Mouse (Mus musculus): ENCODE data around the gene Fam122c. TPM values are rescaled to one million over a fixed set of nuclear protein-coding genes. Genes with fewer than 3 reads are reported as not detected.

Fam122c gene
- total RNA-seq (2014; rRNA removed) = not detected in 2 replicates
- polyA plus RNA-seq (2012; rRNA removed) = not detected in 2 replicates

- Histone ChIP-seq H3K27ac (replicated peaks; ENCODE audit: insufficient read depth, low read depth, low read length) (no peak within 1 kb of the TSS), H3K79me2 (ENCODE audit: control insufficient read depth, insufficient read depth, low read length) (no peaks in the 10 kb centered on the region), H3K4me1 (ENCODE audit: control insufficient read depth, insufficient read depth, low read length) (no peaks in the 10 kb centered on the region), H3K27me3 (ENCODE audit: control insufficient read depth, insufficient read depth, low read length) (no peaks in the 10 kb centered on the region), H3K4me3 (ENCODE audit: insufficient read depth, low read depth, low read length) (no peak within 1 kb of the TSS), H3K9ac (ENCODE audit: low read depth, low read length) (no peak within 1 kb of the TSS), H3K36me3 (ENCODE audit: control insufficient read depth, insufficient read depth, low read length) (no peaks in the 10 kb centered on the region)
- DNase-seq (ENCODE audit: extremely low read depth, low read depth, low spot score) = no peak
- WGBS = 79% methylated on average over 1 of the region's 1 CpGs
- no peak for TF ChIP-seq POLR2A (IDR thresholded peaks at IDR 0.05; ENCODE audit: extremely low read depth, insufficient read depth, low read length)
- TF ChIP-seq CTCF (IDR thresholded peaks at IDR 0.05; ENCODE audit: low read depth, low read length) = no peak
These were observed at the start of gene Fam122c for GRCm38 (mm10) chrX:53273124-53273523. Fam122c (plus strand) TSS chrX:53273424.

DNA sequence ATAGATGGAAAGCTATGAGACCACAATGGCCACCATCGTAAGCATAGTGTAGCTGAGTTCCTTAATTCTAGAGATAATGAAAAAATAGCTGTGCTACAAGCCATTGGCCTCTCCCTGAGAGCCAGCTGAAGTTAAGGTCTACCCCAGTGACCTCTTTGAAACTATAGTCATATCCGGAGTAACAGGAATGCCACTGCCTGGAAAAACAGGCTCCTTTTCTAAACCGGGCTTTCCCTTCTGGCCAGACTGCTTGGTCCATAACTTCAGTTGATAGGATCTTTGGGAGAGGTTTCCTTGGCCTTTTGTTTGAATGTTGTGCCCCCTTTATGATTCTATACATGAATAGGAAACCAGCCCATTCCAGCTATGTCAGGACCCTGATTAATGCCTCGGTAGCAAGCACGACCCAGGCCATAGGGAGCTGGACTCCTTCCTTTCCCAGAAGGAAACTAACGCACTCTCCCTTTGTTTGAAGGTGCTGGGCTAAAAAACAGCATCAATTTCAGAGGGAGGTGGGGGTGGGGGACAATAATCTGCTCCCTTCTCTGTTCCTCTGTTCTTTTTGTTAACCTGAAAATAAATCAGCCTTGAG, 48.8 kb upstream of the Fam122c start:
- DNase-seq (ENCODE audit: extremely low read depth, low read depth, low spot score) = no peak
- no peaks in the 10 kb centered on the region for H3K27me3 ChIP-seq (ENCODE audit: control insufficient read depth, insufficient read depth, low read length)
- H3K79me2 ChIP-seq (ENCODE audit: control insufficient read depth, insufficient read depth, low read length) = no peaks in the 10 kb centered on the region
- no peaks in the 10 kb centered on the region for H3K36me3 ChIP-seq (ENCODE audit: control insufficient read depth, insufficient read depth, low read length)
- H3K4me3 ChIP-seq (ENCODE audit: insufficient read depth, low read depth, low read length) = no peak overlapping the region
- no peak overlapping the region for H3K9ac ChIP-seq (ENCODE audit: low read depth, low read length)
- 73% methylated on average over 6 of the region's 6 CpGs for WGBS
- no peak overlapping the region for H3K27ac ChIP-seq (replicated peaks; ENCODE audit: insufficient read depth, low read depth, low read length)
- no peaks in the 10 kb centered on the region for H3K4me1 ChIP-seq (ENCODE audit: control insufficient read depth, insufficient read depth, low read length)
- TF ChIP-seq POLR2A (IDR thresholded peaks at IDR 0.05; ENCODE audit: extremely low read depth, insufficient read depth, low read length) (no peak), CTCF (IDR thresholded peaks at IDR 0.05; ENCODE audit: low read depth, low read length) (no peak)

- 35% methylated on average over 13 of the region's 13 CpGs for WGBS
- no peaks in the 10 kb centered on the region for H3K36me3 ChIP-seq (ENCODE audit: control insufficient read depth, insufficient read depth, low read length)
- DNase-seq (ENCODE audit: extremely low read depth, low read depth, low spot score) = no peak
- no peak overlapping the region; the same call in 1 of the 2 replicates for H3K9ac ChIP-seq (ENCODE audit: low read depth, low read length)
- no peaks in the 10 kb centered on the region for H3K27me3 ChIP-seq (ENCODE audit: control insufficient read depth, insufficient read depth, low read length)
- TF ChIP-seq CTCF (IDR thresholded peaks at IDR 0.05; ENCODE audit: low read depth, low read length) = no peak
- TF ChIP-seq POLR2A (IDR thresholded peaks at IDR 0.05; ENCODE audit: extremely low read depth, insufficient read depth, low read length) = no peak
- no peaks in the 10 kb centered on the region for H3K79me2 ChIP-seq (ENCODE audit: control insufficient read depth, insufficient read depth, low read length)
- H3K27ac ChIP-seq (replicated peaks; ENCODE audit: insufficient read depth, low read depth, low read length) = no peak overlapping the region
- no peak overlapping the region for H3K4me3 ChIP-seq (ENCODE audit: insufficient read depth, low read depth, low read length)
- H3K4me1 ChIP-seq (ENCODE audit: control insufficient read depth, insufficient read depth, low read length) = no peaks in the 10 kb centered on the region
These were observed 41.3 kb upstream of the Fam122c start for GRCm38 (mm10) chrX:53231965-53232364.

DNA sequence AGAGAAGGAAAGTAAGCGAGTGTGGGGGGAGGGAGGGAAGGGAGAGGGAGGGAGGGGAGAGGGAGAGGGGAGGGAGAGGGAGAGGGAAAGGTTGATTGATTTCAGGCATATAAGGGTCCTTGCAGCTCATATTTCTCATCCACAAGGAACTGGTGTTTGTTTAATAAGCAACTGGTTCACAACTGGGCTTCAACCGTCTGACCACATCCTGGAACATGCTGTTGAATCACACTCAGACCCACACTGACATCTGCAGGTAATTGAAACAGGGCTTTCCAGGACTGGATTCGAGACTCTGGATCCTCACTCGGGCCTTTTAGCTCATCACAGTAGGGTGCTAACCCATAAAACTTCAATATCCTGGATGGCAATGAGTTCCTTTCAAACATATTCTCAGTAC, 39.5 kb upstream of the Fam122c start:
- no peaks in the 10 kb centered on the region for H3K36me3 ChIP-seq (ENCODE audit: control insufficient read depth, insufficient read depth, low read length)
- no peak for DNase-seq (ENCODE audit: extremely low read depth, low read depth, low spot score)
- H3K27ac ChIP-seq (replicated peaks; ENCODE audit: insufficient read depth, low read depth, low read length) = no peak overlapping the region
- 36% methylated on average over 3 of the region's 4 CpGs for WGBS
- no peaks in the 10 kb centered on the region for H3K27me3 ChIP-seq (ENCODE audit: control insufficient read depth, insufficient read depth, low read length)
- H3K4me1 ChIP-seq (ENCODE audit: control insufficient read depth, insufficient read depth, low read length) = no peaks in the 10 kb centered on the region
- no peak overlapping the region for H3K4me3 ChIP-seq (ENCODE audit: insufficient read depth, low read depth, low read length)
- 0 out of 2 replicates have a peak, but pooled peaks have one; percentile 10 for TF ChIP-seq CTCF (IDR thresholded peaks at IDR 0.05; ENCODE audit: low read depth, low read length)
- TF ChIP-seq POLR2A (IDR thresholded peaks at IDR 0.05; ENCODE audit: extremely low read depth, insufficient read depth, low read length) = no peak
- H3K79me2 ChIP-seq (ENCODE audit: control insufficient read depth, insufficient read depth, low read length) = no peaks in the 10 kb centered on the region
- H3K9ac ChIP-seq (ENCODE audit: low read depth, low read length) = no peak overlapping the region

DNA sequence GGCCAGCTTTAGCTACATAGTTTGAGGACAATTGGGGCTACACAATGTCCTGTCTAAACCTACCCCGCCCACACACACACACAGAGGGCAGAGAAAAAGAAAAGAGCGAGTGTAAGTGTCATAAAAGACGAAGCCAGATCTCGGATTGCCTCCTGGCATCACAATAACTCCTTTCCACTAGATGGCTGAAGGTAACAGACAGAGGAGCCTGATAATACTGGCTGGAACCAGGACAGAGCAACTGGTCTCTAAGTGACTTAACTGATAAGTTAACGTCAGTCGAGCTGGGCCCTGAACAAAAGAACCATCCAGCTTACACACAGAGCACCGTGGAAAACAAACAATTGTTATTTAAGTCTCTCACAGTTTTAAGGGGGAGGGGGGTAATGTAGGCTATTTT, 36.8 kb upstream of the Fam122c start:
- no peak overlapping the region for H3K27ac ChIP-seq (replicated peaks; ENCODE audit: insufficient read depth, low read depth, low read length)
- H3K4me3 ChIP-seq (ENCODE audit: insufficient read depth, low read depth, low read length) = no peak overlapping the region
- no peaks in the 10 kb centered on the region for H3K27me3 ChIP-seq (ENCODE audit: control insufficient read depth, insufficient read depth, low read length)
- no peaks in the 10 kb centered on the region for H3K36me3 ChIP-seq (ENCODE audit: control insufficient read depth, insufficient read depth, low read length)
- no peak overlapping the region for H3K9ac ChIP-seq (ENCODE audit: low read depth, low read length)
- H3K79me2 ChIP-seq (ENCODE audit: control insufficient read depth, insufficient read depth, low read length) = no peaks in the 10 kb centered on the region
- H3K4me1 ChIP-seq (ENCODE audit: control insufficient read depth, insufficient read depth, low read length) = no peaks in the 10 kb centered on the region
- TF ChIP-seq CTCF (IDR thresholded peaks at IDR 0.05; ENCODE audit: low read depth, low read length) = no peak
- no peak for TF ChIP-seq POLR2A (IDR thresholded peaks at IDR 0.05; ENCODE audit: extremely low read depth, insufficient read depth, low read length)
- no peak for DNase-seq (ENCODE audit: extremely low read depth, low read depth, low spot score)
- WGBS = 73% methylated on average over 7 of the region's 7 CpGs

DNA sequence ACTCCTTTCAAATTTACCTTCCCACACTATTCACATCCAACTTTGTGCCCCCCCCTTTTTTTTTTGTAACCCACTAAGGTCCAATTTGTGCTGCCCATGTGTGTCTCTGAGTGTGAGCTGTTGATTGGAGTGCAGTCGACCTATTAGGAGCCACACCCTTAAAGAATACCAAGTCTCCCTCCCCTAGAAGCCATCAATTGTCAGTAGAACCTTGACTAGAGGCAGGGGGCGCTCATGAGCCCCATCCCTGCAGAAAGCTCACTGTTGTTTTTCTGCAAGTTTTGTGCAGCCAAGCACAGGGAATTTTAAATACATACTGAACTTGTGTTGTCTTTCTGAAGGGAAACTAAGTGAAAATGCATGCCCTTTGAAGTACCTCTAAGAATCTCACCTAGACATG, 35.3 kb upstream of the Fam122c start:
- Histone ChIP-seq H3K79me2 (ENCODE audit: control insufficient read depth, insufficient read depth, low read length) (no peaks in the 10 kb centered on the region), H3K4me3 (ENCODE audit: insufficient read depth, low read depth, low read length) (no peak overlapping the region), H3K27ac (replicated peaks; ENCODE audit: insufficient read depth, low read depth, low read length) (no peak overlapping the region), H3K4me1 (ENCODE audit: control insufficient read depth, insufficient read depth, low read length) (no peaks in the 10 kb centered on the region), H3K9ac (ENCODE audit: low read depth, low read length) (no peak overlapping the region), H3K36me3 (ENCODE audit: control insufficient read depth, insufficient read depth, low read length) (no peaks in the 10 kb centered on the region), H3K27me3 (ENCODE audit: control insufficient read depth, insufficient read depth, low read length) (no peaks in the 10 kb centered on the region)
- no peak for TF ChIP-seq POLR2A (IDR thresholded peaks at IDR 0.05; ENCODE audit: extremely low read depth, insufficient read depth, low read length)
- TF ChIP-seq CTCF (IDR thresholded peaks at IDR 0.05; ENCODE audit: low read depth, low read length) = peak; percentile 13; the same call in 1 of the 2 replicates
- 15% methylated on average over 2 of the region's 2 CpGs for WGBS
- no peak for DNase-seq (ENCODE audit: extremely low read depth, low read depth, low spot score)
